Mouse (Mus musculus): ENCODE measurements around the gene Cdk14. TPM values are rescaled to one million over a fixed set of nuclear protein-coding genes. Genes with fewer than 3 reads are reported as not detected.

Gene Cdk14
- polyA plus RNA-seq, 1 experiment from 2014 or later: 14.4 TPM

- no peak overlapping the region for H3K27ac ChIP-seq (ENCODE audit: low read length)
- ATAC-seq (ENCODE audit: insufficient read depth, low FRiP score): no peak
- 59% methylated on average over 3 of the region's 3 CpGs for WGBS
Measured at GRCm38 (mm10) chr5:5285876-5286275, 134.2 kb downstream of the Cdk14 start.

DNA sequence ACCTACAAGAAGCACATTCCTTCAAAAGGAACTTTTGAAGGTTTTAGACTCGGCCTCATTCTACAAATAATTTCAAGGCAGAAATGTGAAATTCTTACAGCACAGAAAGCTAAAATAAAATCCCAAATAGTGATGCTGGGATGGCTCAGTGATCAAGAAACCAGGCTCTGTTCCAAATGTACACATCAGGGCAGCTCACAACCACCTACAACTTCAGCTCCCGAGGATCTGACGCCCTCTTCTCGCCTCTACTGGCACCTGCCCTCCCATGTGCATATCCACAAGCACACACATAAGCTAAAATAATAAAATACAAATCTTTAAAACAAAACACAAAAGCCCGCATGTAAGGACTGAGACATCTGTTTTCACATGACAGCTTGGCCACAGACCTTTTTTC is 135.6 kb downstream of the Cdk14 start:
- 74% methylated on average over 5 of the region's 5 CpGs for WGBS
- Histone ChIP-seq H3K9me3 (replicated peaks; ENCODE audit: control insufficient read depth, low read length) (no peaks in the 10 kb centered on the region), H3K36me3 (ENCODE audit: control insufficient read depth, insufficient read depth, low read length) (no peaks in the 10 kb centered on the region), H3K4me1 (ENCODE audit: control insufficient read depth, insufficient read depth, low read length) (no peaks in the 10 kb centered on the region), H3K27me3 (ENCODE audit: control insufficient read depth, insufficient read depth, low read length) (no peaks in the 10 kb centered on the region), H3K27ac (ENCODE audit: low read length) (no peak overlapping the region), H3K4me3 (replicated peaks; ENCODE audit: low read length) (no peak overlapping the region), H3K9ac (ENCODE audit: low read length) (no peak overlapping the region), H3K4me2 (ENCODE audit: low read depth, low read length) (no peak overlapping the region)
- ATAC-seq (ENCODE audit: insufficient read depth, low FRiP score): no peak

More at GRCm38 (mm10) chr5:5285876-5286275, 134.2 kb downstream of the Cdk14 start:
- Histone ChIP-seq H3K27me3 (ENCODE audit: control insufficient read depth, insufficient read depth, low read length) (no peaks in the 10 kb centered on the region), H3K9ac (ENCODE audit: low read length) (no peak overlapping the region), H3K4me3 (replicated peaks; ENCODE audit: low read length) (no peak overlapping the region), H3K36me3 (ENCODE audit: control insufficient read depth, insufficient read depth, low read length) (no peaks in the 10 kb centered on the region), H3K4me2 (ENCODE audit: low read depth, low read length) (no peak overlapping the region), H3K9me3 (replicated peaks; ENCODE audit: control insufficient read depth, low read length) (no peaks in the 10 kb centered on the region), H3K4me1 (ENCODE audit: control insufficient read depth, insufficient read depth, low read length) (no peaks in the 10 kb centered on the region)

DNA sequence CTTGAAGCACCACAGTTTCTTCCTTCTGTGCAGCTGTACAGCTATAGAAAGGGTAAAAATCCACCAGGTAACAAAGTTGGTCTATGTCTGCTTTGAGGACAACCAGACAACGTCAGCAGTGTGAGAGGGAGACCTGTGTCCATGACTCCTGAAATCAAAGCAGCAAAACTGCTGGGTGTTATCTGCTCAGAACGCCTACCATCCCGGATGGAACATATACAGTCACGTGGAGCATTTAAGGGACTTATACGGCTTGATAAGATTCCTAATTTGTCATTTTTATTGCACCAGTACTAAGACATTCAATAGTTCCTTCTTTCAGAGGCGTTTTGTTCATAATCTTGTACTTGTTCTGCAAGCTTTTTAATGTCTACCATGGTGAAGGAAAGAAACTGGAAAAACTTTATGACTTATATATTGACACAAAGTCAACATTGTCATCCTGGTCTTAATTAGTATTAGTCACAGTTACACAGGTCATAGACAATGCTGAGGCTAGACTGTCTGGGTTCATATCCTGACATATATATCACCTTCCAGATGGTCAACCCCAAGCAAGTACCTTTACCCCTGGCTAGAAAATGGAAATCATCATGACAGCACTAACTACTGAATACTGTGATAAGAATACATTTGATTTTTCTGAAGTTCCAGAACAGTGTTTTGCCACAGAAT is 136.2 kb downstream of the Cdk14 start:
- H3K4me3 ChIP-seq (replicated peaks; ENCODE audit: low read length): no peak overlapping the region
- H3K4me1 ChIP-seq (ENCODE audit: control insufficient read depth, insufficient read depth, low read length): no peaks in the 10 kb centered on the region
- ATAC-seq (ENCODE audit: insufficient read depth, low FRiP score): peak; percentile 33; the same call in 1 of the 2 replicates
- no peak overlapping the region for H3K4me2 ChIP-seq (ENCODE audit: low read depth, low read length)
- H3K27me3 ChIP-seq (ENCODE audit: control insufficient read depth, insufficient read depth, low read length): no peaks in the 10 kb centered on the region
- H3K36me3 ChIP-seq (ENCODE audit: control insufficient read depth, insufficient read depth, low read length): no peaks in the 10 kb centered on the region
- H3K27ac ChIP-seq (ENCODE audit: low read length): no peak overlapping the region
- 56% methylated on average over 6 of the region's 6 CpGs for WGBS
- no peak overlapping the region for H3K9ac ChIP-seq (ENCODE audit: low read length)
- no peaks in the 10 kb centered on the region for H3K9me3 ChIP-seq (replicated peaks; ENCODE audit: control insufficient read depth, low read length)

DNA sequence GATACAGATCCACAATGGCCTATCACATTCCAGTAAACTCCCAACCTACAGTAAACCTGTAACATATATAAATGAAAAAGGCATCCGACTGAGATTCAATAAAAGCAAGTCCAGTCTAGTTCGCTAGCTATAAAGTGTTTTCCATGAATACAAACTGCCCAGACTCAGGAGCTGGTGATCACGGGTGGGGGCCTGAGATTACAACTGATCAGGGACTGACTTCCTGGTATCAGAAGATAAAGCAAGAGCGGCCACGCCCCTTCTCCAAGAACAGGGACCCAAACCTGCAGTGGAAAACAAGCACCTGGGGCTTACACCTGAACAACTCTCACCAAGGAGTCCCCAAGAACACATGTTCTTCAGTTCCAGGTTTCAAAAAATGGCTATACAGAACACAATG is 137.7 kb downstream of the Cdk14 start:
- no peak for ATAC-seq (ENCODE audit: insufficient read depth, low FRiP score)
- Histone ChIP-seq H3K4me3 (replicated peaks; ENCODE audit: low read length) (no peak overlapping the region), H3K9me3 (replicated peaks; ENCODE audit: control insufficient read depth, low read length) (no peaks in the 10 kb centered on the region), H3K27me3 (ENCODE audit: control insufficient read depth, insufficient read depth, low read length) (no peaks in the 10 kb centered on the region), H3K27ac (ENCODE audit: low read length) (no peak overlapping the region), H3K4me1 (ENCODE audit: control insufficient read depth, insufficient read depth, low read length) (no peaks in the 10 kb centered on the region), H3K4me2 (ENCODE audit: low read depth, low read length) (no peak overlapping the region), H3K36me3 (ENCODE audit: control insufficient read depth, insufficient read depth, low read length) (no peaks in the 10 kb centered on the region), H3K9ac (ENCODE audit: low read length) (no peak overlapping the region)
- 77% methylated on average over 5 of the region's 5 CpGs for WGBS

DNA sequence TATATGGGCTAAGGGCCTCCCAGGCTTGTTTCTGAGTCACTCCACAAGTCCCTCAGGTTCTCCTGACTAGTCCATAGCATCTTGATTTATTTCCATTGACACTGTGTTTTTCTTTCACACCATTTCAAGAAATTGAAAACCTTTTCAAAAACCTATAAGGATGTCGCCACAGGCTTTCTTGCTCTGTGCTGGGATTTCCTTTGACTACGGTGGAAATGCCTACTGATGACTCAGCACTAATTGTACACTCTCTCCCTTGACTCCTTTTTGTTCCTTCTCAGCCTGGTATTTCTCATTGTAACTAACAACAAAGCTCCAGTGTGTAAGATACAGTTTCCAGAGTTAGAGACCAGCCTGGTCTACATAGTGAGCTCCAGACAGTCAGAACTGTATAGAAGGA is 144.8 kb downstream of the Cdk14 start:
- 0 out of 2 replicates have a peak, but pooled peaks have one; percentile 29 for ATAC-seq (ENCODE audit: insufficient read depth, low FRiP score)
- Histone ChIP-seq H3K36me3 (ENCODE audit: control insufficient read depth, insufficient read depth, low read length) (no peaks in the 10 kb centered on the region), H3K9me3 (replicated peaks; ENCODE audit: control insufficient read depth, low read length) (no peaks in the 10 kb centered on the region), H3K4me2 (ENCODE audit: low read depth, low read length) (no peak overlapping the region), H3K9ac (ENCODE audit: low read length) (no peak overlapping the region), H3K4me1 (ENCODE audit: control insufficient read depth, insufficient read depth, low read length) (peaks cover 5% of the 10 kb centered on the region; the same call in 1 of the 2 replicates), H3K4me3 (replicated peaks; ENCODE audit: low read length) (no peak overlapping the region), H3K27me3 (ENCODE audit: control insufficient read depth, insufficient read depth, low read length) (no peaks in the 10 kb centered on the region), H3K27ac (ENCODE audit: low read length) (no peak overlapping the region)
- 46% methylated on average over 2 of the region's 2 CpGs for WGBS

GRCm38 (mm10) chr5:5274318-5274717 is 145.8 kb downstream of the Cdk14 start:
- 54% methylated on average over 6 of the region's 6 CpGs for WGBS
- Histone ChIP-seq H3K9me3 (replicated peaks; ENCODE audit: control insufficient read depth, low read length) (no peaks in the 10 kb centered on the region), H3K4me1 (ENCODE audit: control insufficient read depth, insufficient read depth, low read length) (peaks cover 5% of the 10 kb centered on the region; the same call in 1 of the 2 replicates), H3K4me2 (ENCODE audit: low read depth, low read length) (no peak overlapping the region), H3K4me3 (replicated peaks; ENCODE audit: low read length) (no peak overlapping the region), H3K36me3 (ENCODE audit: control insufficient read depth, insufficient read depth, low read length) (no peaks in the 10 kb centered on the region), H3K27ac (ENCODE audit: low read length) (no peak overlapping the region), H3K9ac (ENCODE audit: low read length) (no peak overlapping the region), H3K27me3 (ENCODE audit: control insufficient read depth, insufficient read depth, low read length) (no peaks in the 10 kb centered on the region)
- ATAC-seq (ENCODE audit: insufficient read depth, low FRiP score): no peak

DNA sequence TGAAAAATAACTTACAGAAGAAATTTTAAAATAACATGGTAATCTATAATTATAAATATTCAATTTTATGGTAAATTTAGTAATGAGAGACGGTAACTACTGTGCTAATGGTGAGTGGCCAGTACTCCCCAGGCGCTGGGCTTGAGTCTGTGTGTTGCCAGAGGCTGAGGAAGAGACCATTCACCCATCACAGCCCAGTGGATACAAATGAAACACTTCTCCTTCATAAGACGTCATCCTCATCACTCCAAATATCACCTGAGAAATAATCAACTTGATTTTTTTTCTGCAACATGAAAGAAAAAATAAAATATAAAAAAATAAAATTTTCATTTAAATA is 153.4 kb downstream of the Cdk14 start:
- H3K36me3 ChIP-seq (ENCODE audit: control insufficient read depth, insufficient read depth, low read length): no peaks in the 10 kb centered on the region
- no peak overlapping the region for H3K27ac ChIP-seq (ENCODE audit: low read length)
- no peaks in the 10 kb centered on the region for H3K27me3 ChIP-seq (ENCODE audit: control insufficient read depth, insufficient read depth, low read length)
- no peaks in the 10 kb centered on the region for H3K9me3 ChIP-seq (replicated peaks; ENCODE audit: control insufficient read depth, low read length)
- H3K9ac ChIP-seq (ENCODE audit: low read length): no peak overlapping the region
- no peak overlapping the region for H3K4me3 ChIP-seq (replicated peaks; ENCODE audit: low read length)
- H3K4me1 ChIP-seq (ENCODE audit: control insufficient read depth, insufficient read depth, low read length): peaks cover 5% of the 10 kb centered on the region; the same call in 1 of the 2 replicates
- 84% methylated on average over 3 of the region's 3 CpGs for WGBS
- ATAC-seq (ENCODE audit: insufficient read depth, low FRiP score): no peak
- H3K4me2 ChIP-seq (ENCODE audit: low read depth, low read length): no peak overlapping the region

DNA sequence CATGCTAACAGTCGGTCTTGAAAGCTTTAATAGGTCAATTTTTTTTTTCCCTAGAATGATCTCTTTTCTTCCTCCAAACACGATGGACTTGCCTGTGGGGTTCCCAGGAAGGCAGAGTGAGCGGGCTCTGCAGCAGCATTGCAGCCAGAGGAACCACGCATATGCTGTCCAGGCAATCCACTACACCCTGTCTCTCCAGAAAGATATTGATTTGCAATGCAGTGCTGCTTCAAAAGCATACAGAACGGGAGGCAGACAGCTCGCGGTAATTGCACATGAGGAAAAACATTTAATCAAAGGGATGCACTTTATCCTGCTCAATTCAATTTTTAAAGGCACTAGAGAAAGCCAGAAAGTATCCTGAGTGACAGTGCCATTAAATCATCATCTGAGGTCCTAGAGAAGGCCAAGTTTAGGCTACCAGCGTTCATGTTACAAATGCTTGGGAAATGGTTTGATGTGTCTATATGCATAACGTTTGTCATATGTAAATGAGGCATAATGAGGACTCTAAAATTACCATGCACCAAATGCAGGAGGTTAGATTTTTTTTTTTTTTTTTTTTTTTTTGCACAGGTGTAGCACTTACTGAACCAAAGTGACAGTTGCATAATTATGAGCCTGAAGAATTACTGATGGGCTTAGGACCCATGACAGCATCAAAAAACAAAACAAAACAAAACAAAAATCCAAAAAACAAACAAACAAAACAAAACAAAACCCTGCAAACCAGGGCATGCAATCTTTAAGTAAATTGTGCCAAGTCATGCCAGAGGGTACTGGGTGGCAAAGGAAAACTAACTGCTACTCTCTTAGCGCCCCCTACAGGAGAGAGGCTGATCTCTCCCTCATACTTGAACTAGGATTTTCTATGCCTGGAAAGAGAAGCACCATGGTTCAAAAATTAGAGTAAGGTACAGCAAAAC is 154.0 kb downstream of the Cdk14 start:
- no peak overlapping the region for H3K9ac ChIP-seq (ENCODE audit: low read length)
- H3K4me3 ChIP-seq (replicated peaks; ENCODE audit: low read length): no peak overlapping the region
- H3K9me3 ChIP-seq (replicated peaks; ENCODE audit: control insufficient read depth, low read length): no peaks in the 10 kb centered on the region
- no peak overlapping the region for H3K27ac ChIP-seq (ENCODE audit: low read length)
- no peaks in the 10 kb centered on the region for H3K27me3 ChIP-seq (ENCODE audit: control insufficient read depth, insufficient read depth, low read length)
- no peak overlapping the region for H3K4me2 ChIP-seq (ENCODE audit: low read depth, low read length)
- 34% methylated on average over 10 of the region's 10 CpGs for WGBS
- peaks cover 10% of the 10 kb centered on the region; the same call in 1 of the 2 replicates for H3K4me1 ChIP-seq (ENCODE audit: control insufficient read depth, insufficient read depth, low read length)
- no peaks in the 10 kb centered on the region for H3K36me3 ChIP-seq (ENCODE audit: control insufficient read depth, insufficient read depth, low read length)
- ATAC-seq (ENCODE audit: insufficient read depth, low FRiP score): no peak

GRCm38 (mm10) chr5:5265401-5265841 is 154.7 kb downstream of the Cdk14 start:
- no peak overlapping the region for H3K4me3 ChIP-seq (replicated peaks; ENCODE audit: low read length)
- H3K4me1 ChIP-seq (ENCODE audit: control insufficient read depth, insufficient read depth, low read length): peaks cover 10% of the 10 kb centered on the region; the same call in 1 of the 2 replicates
- no peak overlapping the region for H3K9ac ChIP-seq (ENCODE audit: low read length)
- H3K36me3 ChIP-seq (ENCODE audit: control insufficient read depth, insufficient read depth, low read length): no peaks in the 10 kb centered on the region
- no peak overlapping the region for H3K4me2 ChIP-seq (ENCODE audit: low read depth, low read length)
- H3K27ac ChIP-seq (ENCODE audit: low read length): no peak overlapping the region
- no peaks in the 10 kb centered on the region for H3K9me3 ChIP-seq (replicated peaks; ENCODE audit: control insufficient read depth, low read length)
- no peaks in the 10 kb centered on the region for H3K27me3 ChIP-seq (ENCODE audit: control insufficient read depth, insufficient read depth, low read length)
- 27% methylated on average over 8 of the region's 8 CpGs for WGBS
- ATAC-seq (ENCODE audit: insufficient read depth, low FRiP score): no peak

All from stomach, embryonic 16.5 days (tissue).